Mouse (Mus musculus) left cerebral cortex, adult 2 months (tissue): ENCODE results near the gene Anapc11. TPM values are rescaled to one million over a fixed set of nuclear protein-coding genes. Genes with fewer than 3 reads are reported as not detected.

Experiments used
- DNase-seq, 2 experiments: peaks; one replicate each; pipeline ENCODE4 v3.0.0; 2021 to 2022; ENCODE audit warnings: low spot score in 2 of 2, mixed read lengths in 1 of 2; ENCODE audit errors: extremely low spot score in 1 of 2
- H3K27ac ChIP-seq: fragments of 200-600 bp; 2 replicates; pipeline ENCODE4 v1.8.1; 2022
- H3K4me3 ChIP-seq: fragments of 200-600 bp; 2 replicates; pipeline ENCODE4 v1.8.1; 2022
- CTCF ChIP-seq: fragments of 200-600 bp; IDR thresholded peaks from 2 replicates; pipeline ENCODE4 v1.8.1; 2022; ENCODE audit warnings: antibody characterized with exemption, mild to moderate bottlenecking, moderate library complexity
- intact Hi-C: fragments of 180-260 bp; cut with DNase I; formaldehyde crosslinking; loops from one replicate; pipeline ENCODE4 v1.15.1; 2025
- microRNA-seq, 2 experiments: library from miRNA; unstranded; fragments of <30 nt; microRNA quantifications; one replicate each; pipeline ENCODE4 v1.2.0; 2021
- total RNA-seq, 2 experiments: library from RNA; stranded (reverse); gene quantifications; 2 replicates each; pipeline ENCODE4 v1.2.3; 2021

Anapc11 gene
- total RNA-seq, 2 experiments from 2014 or later: 92.9 to 93.0 TPM

- Histone ChIP-seq H3K27ac (no peak overlapping the region), H3K4me3 (no peak overlapping the region)
- DNase-seq: no peak
- TF ChIP-seq CTCF: no peak
- intact Hi-C loops: loop anchor here (10.0 kb wide), 1 partner anchor 120 kb away; no protein-coding TSS in a partner anchor
These were observed 56.5 kb downstream of the Anapc11 start for GRCm38 (mm10) chr11:120654741-120655140.

- TF ChIP-seq CTCF: no peak
- intact Hi-C loops: loop anchor here (10.0 kb wide), 1 partner anchor 118 kb away; no protein-coding TSS in a partner anchor
- DNase-seq: no peak
- Histone ChIP-seq H3K4me3 (no peak overlapping the region), H3K27ac (no peak overlapping the region)
These were observed 59.1 kb downstream of the Anapc11 start for GRCm38 (mm10) chr11:120657301-120657700.

Small RNAs within 50 kb of the gene (microRNA-seq; reads per million reads assigned to microRNA genes)
- gene Mir6936: 0.24 to 2.9 reads per million in 2 experiments

Other genes with a start within 250 kb of the Anapc11 start
- gene Actg1, start 249.9 kb upstream of the Anapc11 start, total RNA-seq: 1,000 to 10,000 TPM; 1,100 to 1,129 TPM
- under 1 TPM in 1 of 2 experiments, not detected in 1; 0.25 TPM for gene Fscn2, start 236.9 kb upstream of the Anapc11 start, total RNA-seq
- gene Faap100, start 219.7 kb upstream of the Anapc11 start, total RNA-seq: 10 to 100 TPM; 16.1 to 17.6 TPM
- gene Nploc4, start 160.7 kb upstream of the Anapc11 start, total RNA-seq: 10 to 100 TPM; 70.9 to 72.4 TPM
- 1 to 10 TPM in 1 of 2 experiments, not detected in 1; 3.8 TPM for gene Tspan10, start 155.8 kb upstream of the Anapc11 start, total RNA-seq
- gene Pde6g, start 144.9 kb upstream of the Anapc11 start, total RNA-seq: 1 to 10 TPM in 1 of 2 experiments, under 1 TPM in 1; 0.45 to 1.1 TPM
- 10 to 100 TPM; 13.8 to 15.8 TPM for gene Oxld1, start 140.4 kb upstream of the Anapc11 start, total RNA-seq
- 10 to 100 TPM; 28.4 to 28.5 TPM for gene Ccdc137, start 140.3 kb upstream of the Anapc11 start, total RNA-seq
- gene Arl16, start 130.8 kb upstream of the Anapc11 start, total RNA-seq: 10 to 100 TPM; 47.9 to 51.9 TPM
- gene Mrpl12, start 113.8 kb upstream of the Anapc11 start, total RNA-seq: 10 to 100 TPM; 66.1 to 68.3 TPM
- gene Slc25a10, start 106.6 kb upstream of the Anapc11 start, total RNA-seq: 10 to 100 TPM; 17.7 to 21.3 TPM
- not detected for gene Gcgr, start 67.7 kb upstream of the Anapc11 start, total RNA-seq
- gene Mcrip1, start 48.7 kb upstream of the Anapc11 start, total RNA-seq: 10 to 100 TPM; 68.3 to 83.2 TPM
- gene Ppp1r27, start 47.3 kb upstream of the Anapc11 start, total RNA-seq: not detected
- gene P4hb, start 25.2 kb upstream of the Anapc11 start, total RNA-seq: 100 to 1,000 TPM; 114 to 120 TPM
- gene Arhgdia, start 16.8 kb upstream of the Anapc11 start, total RNA-seq: 100 to 1,000 TPM; 290 to 300 TPM
- 10 to 100 TPM; 56.4 to 64.1 TPM for gene Alyref, start 56 bp upstream of the Anapc11 start, total RNA-seq
- gene Npb, start 10.1 kb downstream of the Anapc11 start, total RNA-seq: under 1 TPM in 1 of 2 experiments, not detected in 1; 0.95 TPM
- gene Pcyt2, start 19.5 kb downstream of the Anapc11 start, total RNA-seq: 100 to 1,000 TPM; 133 to 140 TPM
- gene Sirt7, start 26.8 kb downstream of the Anapc11 start, total RNA-seq: 10 to 100 TPM; 43.2 to 45.3 TPM
- gene Mafg, start 35.2 kb downstream of the Anapc11 start, total RNA-seq: 100 to 1,000 TPM; 104 to 107 TPM
- gene Pycr1, start 45.3 kb downstream of the Anapc11 start, total RNA-seq: 1 to 10 TPM; 2.4 to 3.1 TPM
- gene Myadml2, start 49.7 kb downstream of the Anapc11 start, total RNA-seq: 1 to 10 TPM; 6.9 to 8.8 TPM
- gene Notum, start 62.8 kb downstream of the Anapc11 start, total RNA-seq: 1 to 10 TPM; 4.0 to 7.2 TPM
- gene Aspscr1, start 74.6 kb downstream of the Anapc11 start, total RNA-seq: 10 to 100 TPM; 47.4 to 54.9 TPM
- gene Cenpx, start 115.3 kb downstream of the Anapc11 start, total RNA-seq: 10 to 100 TPM; 18.9 to 21.3 TPM
- gene Lrrc45, start 115.5 kb downstream of the Anapc11 start, total RNA-seq: 10 to 100 TPM; 61.4 to 62.3 TPM
- gene Rac3, start 123.0 kb downstream of the Anapc11 start, total RNA-seq: 10 to 100 TPM; 34.0 to 39.6 TPM
- gene Dcxr, start 128.9 kb downstream of the Anapc11 start, total RNA-seq: 1 to 10 TPM; 7.1 to 8.4 TPM
- 1 to 10 TPM; 1.9 to 3.0 TPM for gene Cbr2, start 133.7 kb downstream of the Anapc11 start, total RNA-seq
- gene Hmga1b, start 164.4 kb downstream of the Anapc11 start, total RNA-seq: 10 to 100 TPM; 27.5 to 57.3 TPM
- gene Rfng, start 185.8 kb downstream of the Anapc11 start, total RNA-seq: 10 to 100 TPM; 60.7 to 63.2 TPM
- gene Gps1, start 185.9 kb downstream of the Anapc11 start, total RNA-seq: 100 to 1,000 TPM; 139 to 145 TPM
- gene Dus1l, start 198.0 kb downstream of the Anapc11 start, total RNA-seq: 10 to 100 TPM; 45.8 to 47.6 TPM
- gene Fasn, start 226.1 kb downstream of the Anapc11 start, total RNA-seq: 100 to 1,000 TPM; 177 to 197 TPM